Comparison of ENCODE assay signal across 8 mouse cellular contexts in the genomic region with DNA sequence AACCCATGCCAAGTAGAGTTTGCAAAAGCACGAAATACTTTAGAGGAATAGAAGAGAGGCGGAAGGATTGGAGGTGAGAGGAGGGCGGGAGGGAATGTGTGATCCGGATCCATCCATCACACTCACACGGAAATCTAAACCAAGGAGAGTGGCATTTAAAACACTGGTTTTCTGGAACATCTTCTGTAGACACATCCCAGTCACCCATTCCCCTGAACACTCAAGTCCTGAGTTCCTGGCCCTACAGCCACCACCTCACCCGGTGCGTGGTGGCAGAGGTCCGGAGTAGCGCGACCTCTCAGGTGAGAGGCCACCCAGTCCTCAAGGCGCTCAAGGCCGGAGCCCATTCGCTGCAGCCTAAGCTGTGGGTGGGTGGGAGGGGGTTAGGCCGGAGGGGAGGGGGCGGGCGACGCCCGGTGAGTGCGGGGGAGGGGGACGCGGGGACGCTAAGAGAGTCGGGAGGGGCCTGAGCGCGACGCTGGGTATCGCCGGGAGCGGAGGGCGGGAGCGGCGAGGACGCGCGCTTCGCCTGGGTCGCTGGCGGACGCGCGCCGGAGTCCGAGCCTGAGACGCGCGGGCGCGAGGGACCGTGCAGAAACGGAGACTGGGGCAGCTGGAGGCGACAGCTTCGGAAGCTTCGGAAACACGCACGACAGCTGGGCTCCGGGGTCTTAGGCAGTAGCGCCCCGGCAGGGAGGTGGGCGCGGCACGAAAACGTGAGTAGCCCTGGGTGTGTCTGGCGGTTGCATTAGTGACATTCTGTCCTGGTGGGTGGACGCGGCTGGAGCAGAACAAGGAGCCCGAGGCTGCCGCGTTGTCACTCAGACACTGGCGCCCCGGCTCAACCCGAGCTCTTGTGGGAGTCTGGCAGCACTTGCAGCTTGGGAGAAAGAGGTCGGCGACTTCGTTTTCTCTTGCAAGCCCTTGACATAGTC. TPM values are rescaled to one million over a fixed set of nuclear protein-coding genes. Genes with fewer than 3 reads are reported as not detected.
DNase-seq lines count a peak whose midpoint lies in the region; ATAC-seq and TF ChIP-seq lines count a peak whose summit lies in the region.

A gene (plus strand): TSS at position 505 of the 935 bp plus-strand sequence.

- intact Hi-C loops in left cerebral cortex, postnatal 10 days (cut with DNase I) = loop anchor here (5.0 kb wide), 1 partner anchor 219 kb away; no protein-coding TSS in a partner anchor

- H3K4me1 ChIP-seq in erythroblast, embryonic 14.5 days (ENCODE audit: control insufficient read depth) = 0 out of 2 replicates have a peak, but pooled peaks cover 2% of the 10 kb centered on the region
- H3K4me1 ChIP-seq in forebrain, postnatal 0 days (ENCODE audit: insufficient read depth) = peaks cover 17% of the 10 kb centered on the region
- peaks cover 28% of the 10 kb centered on the region for H3K4me1 ChIP-seq in hindbrain, embryonic 15.5 days (replicated peaks)
- H3K4me1 ChIP-seq in megakaryocyte, embryonic 14.5 days = peaks cover 24% of the 10 kb centered on the region

- H3K9ac ChIP-seq in forebrain, postnatal 0 days = peak within 1 kb of the TSS; percentile 78
- peak within 1 kb of the TSS; percentile 77 for H3K9ac ChIP-seq in hindbrain, embryonic 15.5 days

- peak; percentile 76 to 86 for DNase-seq in cerebellum, adult 18-20 months
- peak; percentile 83 for DNase-seq in forebrain, postnatal 0 days
- peak; percentile 65 to 82 for DNase-seq in left cerebral cortex, postnatal 10 days (ENCODE audit: extremely low spot score in 1 of 2, low spot score in 2 of 2)
- DNase-seq in splenic B cell, adult 2 months (ENCODE audit: low read depth, low spot score) = peak; percentile 10

- no peaks in the 10 kb centered on the region for H3K36me3 ChIP-seq in erythroblast, embryonic 14.5 days (ENCODE audit: control insufficient read depth)
- no peaks in the 10 kb centered on the region for H3K36me3 ChIP-seq in forebrain, postnatal 0 days (ENCODE audit: insufficient read depth)
- H3K36me3 ChIP-seq in hindbrain, embryonic 15.5 days = no peaks in the 10 kb centered on the region
- no peaks in the 10 kb centered on the region for H3K36me3 ChIP-seq in megakaryocyte, embryonic 14.5 days (replicated peaks; ENCODE audit: low read length)
- H3K36me3 ChIP-seq in splenic B cell, adult 2 months (ENCODE audit: control insufficient read depth, insufficient read depth, low read length, poor library complexity, severe bottlenecking) = no peaks in the 10 kb centered on the region

- peak within 1 kb of the TSS; percentile 43 for H3K4me3 ChIP-seq in erythroblast, embryonic 14.5 days (replicated peaks)
- peak within 1 kb of the TSS; percentile 82 for H3K4me3 ChIP-seq in forebrain, postnatal 0 days (ENCODE audit: low read depth, low read length)
- peak within 1 kb of the TSS; percentile 62 for H3K4me3 ChIP-seq in hindbrain, embryonic 15.5 days
- peak within 1 kb of the TSS; percentile 93 for H3K4me3 ChIP-seq in megakaryocyte, embryonic 14.5 days (replicated peaks)

- no peak for TF ChIP-seq CTCF in forebrain, postnatal 0 days (IDR thresholded peaks at IDR 0.05; ENCODE audit: low read depth)

- peak within 1 kb of the TSS; percentile 89 for H3K27ac ChIP-seq in forebrain, postnatal 0 days (ENCODE audit: low read depth, low read length)
- peak within 1 kb of the TSS; percentile 88 for H3K27ac ChIP-seq in hindbrain, embryonic 15.5 days (replicated peaks)

- 2% methylated on average over 72 of the region's 74 CpGs for WGBS in forebrain, postnatal 0 days
- WGBS in hindbrain, embryonic 15.5 days = 2% methylated on average over 72 of the region's 74 CpGs

- peak within 1 kb of the TSS; percentile 74 for H3K4me2 ChIP-seq in forebrain, postnatal 0 days (ENCODE audit: low read depth)
- peak within 1 kb of the TSS; percentile 63 for H3K4me2 ChIP-seq in hindbrain, embryonic 15.5 days

- peaks cover 44% of the 10 kb centered on the region for H3K27me3 ChIP-seq in erythroblast, embryonic 14.5 days (ENCODE audit: control insufficient read depth)
- no peaks in the 10 kb centered on the region for H3K27me3 ChIP-seq in forebrain, postnatal 0 days (ENCODE audit: insufficient read depth, low read length)
- no peaks in the 10 kb centered on the region for H3K27me3 ChIP-seq in hindbrain, embryonic 15.5 days
- H3K27me3 ChIP-seq in megakaryocyte, embryonic 14.5 days (replicated peaks) = peaks cover 48% of the 10 kb centered on the region
- H3K27me3 ChIP-seq in splenic B cell, adult 2 months (ENCODE audit: control insufficient read depth, insufficient read depth, low read length, poor library complexity, severe bottlenecking) = no peaks in the 10 kb centered on the region; the same call in 1 of the 2 replicates

- H3K9me3 ChIP-seq in erythroblast, embryonic 14.5 days (ENCODE audit: control insufficient read depth, low read length) = no peaks in the 10 kb centered on the region
- H3K9me3 ChIP-seq in forebrain, postnatal 0 days (ENCODE audit: low read length) = no peaks in the 10 kb centered on the region
- no peaks in the 10 kb centered on the region for H3K9me3 ChIP-seq in hindbrain, embryonic 15.5 days
- H3K9me3 ChIP-seq in megakaryocyte, embryonic 14.5 days = no peaks in the 10 kb centered on the region

- ATAC-seq in erythroblast, adult 5-6 weeks (replicated peaks; ENCODE audit: low FRiP score, poor library complexity, severe bottlenecking) = no peak
- peak; percentile 70 for ATAC-seq in forebrain, postnatal 0 days
- peak; percentile 81 for ATAC-seq in hindbrain, embryonic 15.5 days (ENCODE audit: low FRiP score, low read depth)

RNA-seq across cellular contexts. Expression of the gene that starts here (rescaled TPM):
- polyA plus RNA-seq in erythroblast, embryonic 14.5 days (2012) = 0.01 TPM in 1 of 2 replicates, not detected in the other
- total RNA-seq in erythroblast, adult 5-6 weeks (2015; ENCODE audit: low replicate concordance) = not detected in 2 replicates
- total RNA-seq in erythroblast, adult 5-6 weeks (2017; ENCODE audit: low replicate concordance) = 0.43 and 0.98 TPM in 2 replicates
- 147 and 185 TPM in 2 replicates for total RNA-seq in forebrain, postnatal 0 days (2014; rRNA removed)
- 87.5 and 101 TPM in 2 replicates for polyA plus RNA-seq in forebrain, postnatal 0 days (2015; fragmentation: Nextera tagmentation; extraction: Ambion mirVana)
- 127 and 139 TPM in 2 replicates for polyA plus RNA-seq in hindbrain, embryonic 15.5 days (2015; fragmentation: Nextera tagmentation; extraction: Ambion mirVana)
- 100 to 1,000 TPM; 453 to 458 TPM for total RNA-seq in left cerebral cortex, postnatal 10 days (2021)
- polyA plus RNA-seq in megakaryocyte, embryonic 14.5 days (2012; ENCODE audit: insufficient read depth, low replicate concordance) = 0.31 and 1.2 TPM in 2 replicates

Comparison
In these comparisons a context has a peak if more than half of its experiments do, and no peak if none do; other contexts are left out.
1. RNA of the gene that starts here (total RNA-seq): 453 to 458 TPM in left cerebral cortex, postnatal 10 days and 147 to 185 TPM in forebrain, postnatal 0 days; 0.43 to 0.98 TPM in erythroblast, adult 5-6 weeks; every median in the first group is over 10 times any median in the second.
2. RNA of the gene that starts here (polyA plus RNA-seq): 127 to 139 TPM in hindbrain, embryonic 15.5 days and 87.5 to 101 TPM in forebrain, postnatal 0 days; 0.31 to 1.2 TPM in megakaryocyte, embryonic 14.5 days and 0.01 TPM in erythroblast, embryonic 14.5 days; every median in the first group is over 10 times any median in the second.
3. H3K4me3 ChIP-seq: peak in every context shown above with its lines; median percentile 93 in megakaryocyte, embryonic 14.5 days; 82 in forebrain, postnatal 0 days; 62 in hindbrain, embryonic 15.5 days; 43 in erythroblast, embryonic 14.5 days.
4. DNase-seq: peak in every context shown above with its lines; median percentile 83 in forebrain, postnatal 0 days; 81 in cerebellum, adult 18-20 months; 74 in left cerebral cortex, postnatal 10 days; 10 in splenic B cell, adult 2 months.